Mouse (Mus musculus) limb, embryonic 15.5 days (tissue): ENCODE measurements at regions not wholly inside any gene's neighbourhood (a gene's known extent, or its start where the extent isn't known, plus 50 kb on each side); places are given as distances from the start of the nearest gene placed in this dataset.

Experiments used
- ATAC-seq: fragments of 200-750 bp; cut with Nextera tagmentation; 2 replicates; pipeline ENCODE4 v1.8.0; 2017; ENCODE audit warnings: low read depth, moderate TSS enrichment; ENCODE audit not compliant: insufficient number of reproducible peaks, low FRiP score, low TSS enrichment
- H3K27ac ChIP-seq: fragments of 300-500 bp; sonication (generic); 2 replicates; pipeline ENCODE4 v1.5.1; 2015; ENCODE audit warnings: moderate library complexity, mild to moderate bottlenecking, inconsistent platforms
- H3K27me3 ChIP-seq: fragments of 300-500 bp; sonication (generic); 2 replicates; pipeline ENCODE4 v1.6.1; 2015; ENCODE audit warnings: inconsistent platforms
- H3K36me3 ChIP-seq: fragments of 300-500 bp; sonication (generic); 2 replicates; pipeline ENCODE4 v1.6.1; 2015; ENCODE audit warnings: inconsistent platforms
- H3K4me1 ChIP-seq: fragments of 300-500 bp; sonication (generic); 2 replicates; pipeline ENCODE4 v1.6.1; 2015; ENCODE audit warnings: inconsistent platforms
- H3K4me2 ChIP-seq: fragments of 300-500 bp; sonication (generic); 2 replicates; pipeline ENCODE4 v1.6.1; 2015; ENCODE audit warnings: mild to moderate bottlenecking, inconsistent platforms
- H3K4me3 ChIP-seq: fragments of 300-500 bp; sonication (generic); 2 replicates; pipeline ENCODE4 v1.5.1; 2015; ENCODE audit warnings: mild to moderate bottlenecking, inconsistent platforms
- H3K9ac ChIP-seq: fragments of 300-500 bp; sonication (generic); 2 replicates; pipeline ENCODE4 v1.6.1; 2015; ENCODE audit warnings: inconsistent platforms
- H3K9me3 ChIP-seq: fragments of 300-500 bp; sonication (generic); 2 replicates; pipeline ENCODE4 v1.6.1; 2016; ENCODE audit warnings: inconsistent platforms
- WGBS: fragments of 180-500 bp; shearing (Covaris S2); methylation state at CpG from one replicate; pipeline ENCODE4 v1.1.7; 2015; 5-methylcytosine and 5-hydroxymethylcytosine counted together

DNA sequence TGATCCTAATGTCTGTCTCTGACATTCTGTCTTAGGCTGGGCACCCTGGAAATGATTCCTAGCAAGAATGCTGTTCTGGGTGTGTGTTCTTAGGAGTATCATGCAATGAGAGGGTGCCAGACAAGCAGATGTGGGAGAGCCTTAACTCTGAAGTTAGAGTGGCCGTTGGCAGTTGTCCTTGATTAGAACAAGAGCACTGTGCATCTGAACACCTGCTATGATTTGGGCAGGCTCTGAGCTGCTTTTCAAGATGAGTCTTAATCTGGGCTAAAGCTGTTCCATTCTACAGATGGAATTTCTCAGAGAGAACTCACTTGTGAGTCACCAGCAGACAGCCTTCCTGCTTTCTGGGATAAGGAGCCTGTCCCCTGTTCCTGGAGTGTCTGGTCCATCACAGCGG is 317.1 kb upstream of the Kcnh8 start:
- Histone ChIP-seq H3K27me3 (no peaks in the 10 kb centered on the region), H3K36me3 (no peaks in the 10 kb centered on the region), H3K4me2 (no peak overlapping the region), H3K4me3 (no peak overlapping the region), H3K27ac (no peak overlapping the region), H3K9me3 (no peaks in the 10 kb centered on the region), H3K9ac (no peak overlapping the region), H3K4me1 (no peaks in the 10 kb centered on the region)
- WGBS: 83% methylated on average over 2 of the region's 2 CpGs
- ATAC-seq: no peak

DNA sequence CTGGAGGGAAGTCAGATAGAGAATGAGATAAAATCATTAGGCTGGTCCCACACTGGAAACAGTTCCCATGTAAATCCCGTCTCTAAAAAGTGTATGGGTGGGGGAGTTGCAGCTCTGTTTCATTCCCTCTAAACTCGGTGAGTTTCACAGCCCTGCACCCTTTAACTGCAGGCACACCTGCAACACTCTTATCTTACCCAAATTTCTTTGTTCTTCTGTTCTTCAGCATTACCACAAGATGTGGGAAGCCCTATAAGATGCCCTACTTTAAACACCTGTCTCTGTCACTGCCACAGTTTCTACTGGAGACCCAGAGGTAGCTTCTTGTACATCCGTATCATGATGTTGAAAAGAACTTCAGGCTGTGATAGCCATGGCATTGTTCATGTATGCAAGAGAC is 320.2 kb upstream of the Kcnh8 start:
- Histone ChIP-seq H3K27ac (no peak overlapping the region), H3K9me3 (no peaks in the 10 kb centered on the region), H3K9ac (no peak overlapping the region), H3K36me3 (no peaks in the 10 kb centered on the region), H3K4me2 (no peak overlapping the region), H3K4me1 (no peaks in the 10 kb centered on the region), H3K27me3 (no peaks in the 10 kb centered on the region), H3K4me3 (no peak overlapping the region)
- no peak for ATAC-seq
- 52% methylated on average over 3 of the region's 3 CpGs for WGBS

DNA sequence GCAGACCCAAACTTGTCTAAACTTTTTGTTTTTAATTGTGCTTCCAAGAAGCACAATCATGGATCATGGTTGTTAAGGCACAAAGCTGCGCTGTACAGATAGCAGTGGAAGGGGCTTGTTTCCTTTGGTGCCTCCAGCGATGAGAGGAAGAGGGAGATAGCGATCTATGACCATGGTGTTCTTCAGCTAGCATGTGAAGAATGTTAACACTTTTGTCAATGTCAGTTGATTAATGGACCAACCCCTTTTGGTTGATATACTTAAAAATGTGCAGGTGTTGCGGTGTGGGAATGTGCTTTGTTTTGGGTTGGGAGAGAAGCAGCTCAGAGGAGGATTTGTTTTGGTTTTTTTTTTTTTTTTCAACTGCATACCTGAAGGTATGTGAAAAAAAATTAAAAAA is 324.0 kb upstream of the Kcnh8 start:
- Histone ChIP-seq H3K9me3 (no peaks in the 10 kb centered on the region), H3K4me3 (no peak overlapping the region), H3K4me1 (no peaks in the 10 kb centered on the region), H3K36me3 (no peaks in the 10 kb centered on the region), H3K4me2 (no peak overlapping the region), H3K27me3 (no peaks in the 10 kb centered on the region), H3K9ac (no peak overlapping the region), H3K27ac (no peak overlapping the region)
- 73% methylated on average over 4 of the region's 4 CpGs for WGBS
- ATAC-seq: no peak

DNA sequence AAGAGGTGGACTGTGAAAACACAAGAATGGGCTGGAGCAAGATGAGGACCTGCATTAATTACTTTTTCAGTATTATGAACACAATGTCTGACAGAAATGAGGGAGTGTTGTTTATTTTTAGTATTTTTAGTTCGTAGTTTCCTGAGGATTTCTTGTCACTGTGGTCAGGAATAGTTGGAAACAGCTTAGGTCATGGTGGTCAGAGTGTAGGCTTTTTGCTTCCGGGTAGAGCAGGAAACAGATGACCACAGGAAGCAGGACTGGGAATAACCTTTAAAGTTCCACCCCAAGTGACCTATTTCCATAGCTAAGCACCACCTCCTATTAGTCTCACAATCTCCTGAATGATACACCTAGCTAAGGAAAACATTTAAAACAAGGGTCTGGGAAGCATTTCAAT is 333.7 kb upstream of the Kcnh8 start:
- H3K36me3 ChIP-seq: no peaks in the 10 kb centered on the region
- ATAC-seq: no peak
- no peaks in the 10 kb centered on the region for H3K9me3 ChIP-seq
- H3K9ac ChIP-seq: no peak overlapping the region
- H3K27ac ChIP-seq: no peak overlapping the region
- WGBS: 65% methylated on average over 2 of the region's 2 CpGs
- no peak overlapping the region for H3K4me3 ChIP-seq
- H3K4me2 ChIP-seq: no peak overlapping the region
- no peaks in the 10 kb centered on the region for H3K4me1 ChIP-seq
- no peaks in the 10 kb centered on the region for H3K27me3 ChIP-seq

DNA sequence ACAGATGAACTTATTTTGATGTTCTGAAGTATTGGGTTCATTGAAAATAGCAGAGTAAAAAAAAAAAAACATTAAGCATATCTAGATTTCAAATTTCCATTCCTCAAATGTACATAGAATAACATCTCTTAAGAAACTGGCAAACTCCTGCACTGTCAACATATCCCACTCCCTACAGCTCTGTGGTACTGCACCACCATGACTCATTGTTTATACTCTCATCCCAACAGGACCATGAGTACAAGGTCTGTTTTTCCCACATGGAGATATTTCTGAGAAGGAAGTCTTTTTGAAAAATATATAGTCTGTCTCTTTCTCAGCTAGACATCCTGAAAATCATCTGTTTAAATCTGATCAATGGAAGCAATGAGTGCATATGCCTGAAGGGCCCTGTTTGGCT is 351.2 kb upstream of the Kcnh8 start:
- no peak overlapping the region for H3K27ac ChIP-seq
- no peaks in the 10 kb centered on the region for H3K9me3 ChIP-seq
- no peak overlapping the region for H3K4me3 ChIP-seq
- H3K27me3 ChIP-seq: no peaks in the 10 kb centered on the region
- H3K4me1 ChIP-seq: no peaks in the 10 kb centered on the region
- no peak overlapping the region for H3K9ac ChIP-seq
- no peaks in the 10 kb centered on the region for H3K36me3 ChIP-seq
- H3K4me2 ChIP-seq: no peak overlapping the region
- no peak for ATAC-seq

DNA sequence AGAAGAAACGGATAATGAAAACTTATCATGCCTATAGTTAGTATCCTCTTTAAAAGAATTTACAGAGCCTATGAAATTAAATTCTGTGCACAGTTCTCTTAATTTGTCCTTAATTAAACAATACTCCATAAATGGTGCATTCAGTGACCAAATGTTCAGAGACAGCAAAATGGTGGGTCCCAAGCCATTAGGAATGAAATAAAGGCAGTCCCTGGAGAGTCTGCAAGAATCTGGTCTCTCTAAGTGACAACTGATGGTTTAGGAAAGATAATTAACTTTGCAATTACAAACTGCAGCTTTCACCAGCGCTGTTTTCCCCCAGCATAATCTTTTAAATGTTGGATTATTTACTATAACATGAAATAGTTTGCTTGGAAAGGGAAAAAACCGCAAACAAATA is 376.9 kb upstream of the Kcnh8 start:
- Histone ChIP-seq H3K27ac (no peak overlapping the region), H3K9me3 (no peaks in the 10 kb centered on the region), H3K27me3 (no peaks in the 10 kb centered on the region), H3K4me1 (no peaks in the 10 kb centered on the region), H3K36me3 (no peaks in the 10 kb centered on the region), H3K9ac (no peak overlapping the region), H3K4me3 (no peak overlapping the region), H3K4me2 (no peak overlapping the region)
- ATAC-seq: no peak
- WGBS: 76% methylated on average over 3 of the region's 3 CpGs

DNA sequence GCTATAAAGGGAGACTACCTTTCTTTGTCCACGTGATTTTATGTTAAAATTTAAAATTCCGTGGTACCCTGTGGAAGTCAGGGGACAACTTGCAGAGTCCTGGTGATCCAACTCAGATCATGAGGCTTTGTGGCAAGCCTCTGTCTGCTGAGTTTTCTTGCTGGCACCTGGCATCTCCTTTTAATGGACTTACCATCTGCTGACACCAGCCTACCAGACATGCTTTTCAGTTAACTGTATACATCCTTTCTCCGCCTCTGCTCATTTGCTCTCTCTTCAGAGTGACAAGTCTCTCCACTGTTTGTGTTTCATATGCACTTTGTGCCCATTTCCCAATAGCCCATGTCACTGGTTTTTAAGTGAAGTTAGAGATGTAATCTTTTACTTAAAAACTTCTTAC is 382.1 kb upstream of the Kcnh8 start:
- no peaks in the 10 kb centered on the region for H3K9me3 ChIP-seq
- no peak for ATAC-seq
- 81% methylated on average over 3 of the region's 3 CpGs for WGBS
- no peak overlapping the region for H3K4me2 ChIP-seq
- H3K4me1 ChIP-seq: no peaks in the 10 kb centered on the region
- no peak overlapping the region for H3K27ac ChIP-seq
- H3K27me3 ChIP-seq: no peaks in the 10 kb centered on the region
- H3K36me3 ChIP-seq: no peaks in the 10 kb centered on the region
- H3K9ac ChIP-seq: no peak overlapping the region
- H3K4me3 ChIP-seq: no peak overlapping the region

DNA sequence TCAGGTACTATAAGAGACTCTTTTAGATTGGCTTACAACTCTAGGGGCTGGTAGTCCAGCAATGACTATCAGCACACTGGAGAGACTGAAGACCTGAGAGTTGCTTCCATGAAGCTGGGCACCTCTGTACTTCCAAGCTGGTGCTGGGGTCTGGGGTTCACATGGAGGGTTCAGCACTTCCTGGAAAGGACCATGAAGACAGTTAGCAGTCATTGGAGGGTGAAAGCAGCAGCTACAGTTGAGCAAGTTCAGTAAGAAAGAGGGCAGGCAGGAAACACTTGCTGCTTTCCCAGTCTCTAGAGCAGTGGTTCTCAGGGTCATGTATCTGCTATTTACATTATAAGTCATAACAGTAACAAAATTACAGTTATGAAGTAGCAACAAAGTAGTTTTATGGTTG is 384.3 kb upstream of the Satb1 start:
- Histone ChIP-seq H3K9me3 (no peaks in the 10 kb centered on the region), H3K9ac (no peak overlapping the region), H3K4me3 (no peak overlapping the region), H3K4me1 (no peaks in the 10 kb centered on the region), H3K27me3 (no peaks in the 10 kb centered on the region), H3K4me2 (no peak overlapping the region), H3K27ac (no peak overlapping the region), H3K36me3 (no peaks in the 10 kb centered on the region)
- no peak for ATAC-seq

DNA sequence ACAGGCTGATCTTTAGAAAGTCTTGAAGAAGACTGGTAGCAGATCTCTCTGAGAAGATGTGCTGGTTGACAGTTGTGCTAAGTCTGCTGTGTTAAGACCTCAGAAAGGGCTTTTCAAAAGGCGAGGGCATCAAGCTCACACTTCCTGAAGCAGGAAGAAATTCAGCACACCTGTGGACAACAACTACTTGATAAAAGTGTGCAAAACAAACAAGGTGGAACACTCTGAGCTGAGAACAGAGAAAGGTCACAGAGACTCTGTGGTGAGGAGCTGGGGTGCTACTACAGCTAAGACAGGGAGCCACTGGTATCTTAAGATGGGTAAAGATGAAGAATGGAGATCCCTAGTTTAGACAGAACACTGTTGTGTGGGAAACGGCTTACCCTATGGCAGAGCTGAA is 379.9 kb upstream of the Satb1 start:
- no peak overlapping the region for H3K27ac ChIP-seq
- H3K4me2 ChIP-seq: no peak overlapping the region
- H3K27me3 ChIP-seq: no peaks in the 10 kb centered on the region
- 81% methylated on average over 2 of the region's 2 CpGs for WGBS
- no peaks in the 10 kb centered on the region for H3K36me3 ChIP-seq
- no peak overlapping the region for H3K9ac ChIP-seq
- H3K4me3 ChIP-seq: no peak overlapping the region
- no peaks in the 10 kb centered on the region for H3K4me1 ChIP-seq
- no peaks in the 10 kb centered on the region for H3K9me3 ChIP-seq
- no peak for ATAC-seq

DNA sequence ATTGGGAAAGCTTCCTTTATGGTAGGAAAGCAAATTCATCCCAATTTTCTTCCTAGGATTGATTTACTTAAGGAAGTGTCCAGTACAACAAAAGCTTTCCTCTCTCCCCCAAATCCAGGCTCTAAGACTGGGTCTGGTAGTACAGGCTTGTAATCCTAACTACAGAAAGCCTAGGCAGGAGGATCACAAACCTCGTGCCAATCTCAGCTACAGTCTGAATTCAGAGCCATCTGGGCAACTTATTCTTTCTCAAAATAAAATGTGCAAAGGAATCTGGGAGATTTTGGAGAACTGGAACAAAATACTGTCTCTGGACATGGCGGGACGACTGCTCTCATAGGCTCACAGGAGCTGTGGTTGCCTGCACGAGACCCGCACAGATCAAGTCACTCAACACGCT is 377.4 kb upstream of the Satb1 start:
- Histone ChIP-seq H3K4me3 (no peak overlapping the region), H3K36me3 (no peaks in the 10 kb centered on the region), H3K4me2 (no peak overlapping the region), H3K9ac (no peak overlapping the region), H3K27ac (no peak overlapping the region), H3K27me3 (no peaks in the 10 kb centered on the region), H3K4me1 (no peaks in the 10 kb centered on the region), H3K9me3 (no peaks in the 10 kb centered on the region)
- no peak for ATAC-seq
- WGBS: 83% methylated on average over 6 of the region's 6 CpGs

DNA sequence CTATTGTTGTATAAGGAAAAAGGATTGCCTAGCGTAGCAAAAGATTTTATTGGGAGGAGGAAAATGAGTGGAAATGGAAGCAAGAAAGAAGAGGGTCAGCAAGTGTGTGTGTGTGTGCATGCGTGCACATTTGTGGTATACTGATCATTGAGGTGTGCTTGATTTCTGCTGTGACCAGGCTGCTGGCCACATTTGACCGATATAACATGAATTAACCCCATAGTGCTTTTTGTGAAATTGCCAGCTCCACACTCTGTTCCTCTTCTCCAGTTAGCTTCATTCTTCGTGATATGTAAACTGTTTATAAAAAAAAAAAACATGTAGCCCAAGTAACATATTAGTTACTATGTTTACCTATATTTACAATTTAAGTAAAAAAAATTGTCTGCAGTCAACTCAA is 364.6 kb upstream of the Satb1 start:
- Histone ChIP-seq H3K4me3 (no peak overlapping the region), H3K4me1 (no peaks in the 10 kb centered on the region), H3K36me3 (no peaks in the 10 kb centered on the region), H3K9me3 (no peaks in the 10 kb centered on the region), H3K27me3 (no peaks in the 10 kb centered on the region), H3K27ac (no peak overlapping the region), H3K9ac (no peak overlapping the region), H3K4me2 (no peak overlapping the region)
- no peak for ATAC-seq
- 87% methylated on average over 4 of the region's 4 CpGs for WGBS

DNA sequence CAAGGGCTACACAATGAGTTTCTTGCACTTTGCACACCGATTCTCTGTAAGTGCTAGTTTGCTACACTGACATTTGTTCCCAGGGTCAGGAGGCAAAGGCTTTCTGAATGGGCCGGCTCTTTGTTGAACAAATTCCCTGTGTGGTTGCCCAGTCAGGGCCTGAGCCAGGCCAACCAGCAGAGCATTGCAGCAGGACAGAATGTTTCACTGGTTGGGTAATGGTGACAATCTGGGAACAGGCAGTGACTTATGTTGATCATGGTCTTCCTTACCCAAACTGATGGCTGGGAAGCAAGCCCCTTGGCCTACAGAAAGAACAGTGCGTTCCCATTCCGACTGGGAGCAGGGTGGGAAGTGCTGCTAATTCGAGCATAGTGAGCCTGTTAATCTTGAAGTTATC is 363.7 kb upstream of the Satb1 start:
- no peaks in the 10 kb centered on the region for H3K27me3 ChIP-seq
- H3K27ac ChIP-seq: no peak overlapping the region
- no peak overlapping the region for H3K9ac ChIP-seq
- H3K9me3 ChIP-seq: no peaks in the 10 kb centered on the region
- no peaks in the 10 kb centered on the region for H3K4me1 ChIP-seq
- H3K36me3 ChIP-seq: no peaks in the 10 kb centered on the region
- H3K4me2 ChIP-seq: no peak overlapping the region
- ATAC-seq: no peak
- 85% methylated on average over 5 of the region's 5 CpGs for WGBS
- no peak overlapping the region for H3K4me3 ChIP-seq

DNA sequence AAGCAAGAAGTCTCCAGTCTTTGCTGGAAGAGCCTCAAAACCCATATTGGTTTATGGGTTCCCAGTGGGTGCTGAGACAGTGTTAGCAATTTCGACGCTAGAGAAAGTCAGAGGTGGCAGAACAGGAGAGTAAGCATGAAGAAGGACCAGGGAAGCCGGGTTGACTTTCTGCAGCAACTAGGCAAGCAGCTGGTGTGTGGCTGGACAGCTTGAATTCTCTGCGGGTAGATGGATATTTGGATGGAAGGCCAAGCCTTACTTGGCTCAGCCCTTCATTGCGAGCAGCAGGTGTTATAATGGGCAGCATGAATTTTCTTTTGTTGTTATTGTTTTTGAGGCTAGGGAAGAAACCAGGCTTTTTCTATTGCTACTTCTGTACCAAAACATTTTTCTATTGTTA is 362.7 kb upstream of the Satb1 start:
- Histone ChIP-seq H3K27me3 (no peaks in the 10 kb centered on the region), H3K36me3 (no peaks in the 10 kb centered on the region), H3K9ac (no peak overlapping the region), H3K27ac (no peak overlapping the region), H3K4me3 (no peak overlapping the region), H3K4me2 (no peak overlapping the region), H3K4me1 (no peaks in the 10 kb centered on the region), H3K9me3 (no peaks in the 10 kb centered on the region)
- ATAC-seq: no peak
- WGBS: 80% methylated on average over 5 of the region's 5 CpGs
